Mouse (Mus musculus): Measurements from ENCODE around the gene Mtfp1.
"Not testable (repeated sequence)": the region's sequence is repeated elsewhere in the genome, so short reads cannot be mapped to it uniquely, and the experiment has no call there.

Gene Mtfp1

GRCm38 (mm10) chr11:4114541-4114940 lies 19.3 kb upstream of the Mtfp1 start:
- DNase-seq = not testable (repeated sequence)

DNA sequence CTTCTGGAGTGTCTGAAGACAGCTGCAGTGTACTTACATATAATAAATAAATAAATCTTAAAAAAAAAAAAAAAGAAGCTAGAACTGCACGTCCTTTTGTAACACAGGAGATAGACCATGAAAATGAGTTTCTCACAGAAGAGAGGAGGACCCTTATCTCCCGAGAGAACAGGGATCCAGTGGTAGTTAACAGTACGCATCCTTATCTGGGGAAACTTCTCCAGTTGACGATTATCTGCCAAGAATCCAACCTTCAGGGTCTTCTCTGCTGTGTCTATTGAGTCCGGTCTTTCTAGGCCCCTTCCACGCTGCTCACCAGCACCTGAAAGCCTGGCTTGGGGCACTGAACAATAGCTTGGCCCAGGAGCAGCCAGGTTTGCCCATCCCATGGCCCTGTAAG lies 18.7 kb upstream of the Mtfp1 start:
- DNase-seq = no peak

DNA sequence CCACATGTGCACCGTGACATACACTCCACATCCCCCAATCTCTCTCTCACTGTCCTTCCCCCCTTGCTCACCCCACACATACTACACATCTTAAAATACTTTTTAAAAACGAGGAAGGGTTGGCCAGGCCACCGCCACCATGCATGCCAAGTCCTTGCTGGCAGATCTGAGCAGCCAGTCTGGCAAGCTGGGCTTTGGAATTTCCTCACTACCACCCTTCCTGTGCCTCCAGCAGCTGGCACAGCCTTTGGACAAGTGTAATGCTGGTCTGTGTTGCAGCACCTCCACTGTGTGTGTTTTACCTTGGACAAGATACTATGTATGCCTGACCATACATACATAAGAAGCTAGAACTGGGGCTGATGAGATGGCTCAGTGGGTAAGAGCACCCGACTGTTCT lies 18.3 kb upstream of the Mtfp1 start:
- no peak for DNase-seq

- DNase-seq = no peak
Measured at GRCm38 (mm10) chr11:4112861-4113260, 17.6 kb upstream of the Mtfp1 start.

GRCm38 (mm10) chr11:4112033-4112432 lies 16.8 kb upstream of the Mtfp1 start:
- DNase-seq = no peak

DNA sequence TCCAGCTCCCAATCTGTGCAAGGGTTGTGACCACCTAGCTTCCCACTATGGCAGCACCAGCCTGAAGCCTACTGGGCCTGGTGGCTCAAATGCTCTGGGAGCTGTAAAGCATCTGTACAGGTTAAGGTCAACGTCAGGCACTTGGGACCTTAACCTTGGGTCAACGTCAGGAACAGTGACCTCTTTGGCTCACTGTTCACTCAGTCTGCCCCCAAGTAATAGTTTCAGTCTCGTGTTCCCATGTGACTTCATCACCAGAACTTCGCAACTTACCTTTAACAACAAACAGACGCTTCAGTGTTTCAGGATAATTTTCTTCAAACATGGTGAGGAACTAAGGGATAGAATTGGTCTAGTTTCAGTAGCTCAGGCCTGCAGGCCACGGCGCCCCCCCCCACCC lies 13.4 kb upstream of the Mtfp1 start:
- no peak for DNase-seq

DNA sequence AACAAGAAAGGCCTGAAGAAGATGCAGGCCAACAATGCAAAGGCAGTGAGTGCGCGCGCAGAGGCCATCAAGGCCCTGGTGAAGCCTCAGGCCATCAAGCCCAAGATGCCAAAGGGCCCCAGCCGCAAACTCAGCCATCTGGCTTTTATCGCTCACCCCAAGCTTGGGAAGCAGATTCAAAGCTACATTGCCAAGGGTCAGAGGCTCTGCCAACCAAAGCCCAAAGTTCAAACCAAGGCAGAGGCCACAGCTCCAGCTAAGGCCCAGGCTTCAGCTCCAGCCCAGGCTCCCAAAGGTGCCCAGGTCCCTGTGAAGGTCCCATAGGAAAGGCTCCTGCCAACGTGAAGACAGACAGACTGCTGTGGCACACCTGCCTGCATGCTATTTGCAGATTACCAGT lies 12.7 kb upstream of the Mtfp1 start:
- not testable (repeated sequence) for DNase-seq

- no peak for DNase-seq
Measured at GRCm38 (mm10) chr11:4105444-4105843, 10.2 kb upstream of the Mtfp1 start.

- no peak for DNase-seq
Measured at GRCm38 (mm10) chr11:4104989-4105388, 9.7 kb upstream of the Mtfp1 start.

GRCm38 (mm10) chr11:4103522-4103921 lies 8.3 kb upstream of the Mtfp1 start:
- DNase-seq = no peak

- no peak for DNase-seq
Measured at GRCm38 (mm10) chr11:4101851-4102250, 6.6 kb upstream of the Mtfp1 start.

- DNase-seq = no peak
Measured at GRCm38 (mm10) chr11:4099447-4099846, 4.2 kb upstream of the Mtfp1 start.

DNA sequence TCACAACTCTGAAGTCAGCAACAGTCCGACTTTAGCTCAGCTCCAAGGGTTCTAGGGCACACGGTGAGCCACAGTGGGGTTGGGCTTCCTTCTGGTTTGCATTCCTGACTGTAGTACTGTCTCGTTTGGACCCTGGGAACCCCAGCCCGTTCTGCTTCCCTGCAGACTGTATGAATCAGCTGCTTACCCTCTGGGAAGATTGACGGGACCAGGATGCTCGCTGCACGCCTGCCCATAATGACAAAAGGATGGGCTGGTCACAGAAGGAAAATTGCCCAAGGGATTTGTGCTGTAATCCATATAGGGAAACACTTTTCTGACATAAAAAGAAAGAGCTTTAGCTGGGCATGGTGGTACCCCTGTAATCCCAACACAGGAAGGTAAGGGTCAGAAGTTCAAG lies 3.6 kb upstream of the Mtfp1 start:
- DNase-seq = no peak

DNA sequence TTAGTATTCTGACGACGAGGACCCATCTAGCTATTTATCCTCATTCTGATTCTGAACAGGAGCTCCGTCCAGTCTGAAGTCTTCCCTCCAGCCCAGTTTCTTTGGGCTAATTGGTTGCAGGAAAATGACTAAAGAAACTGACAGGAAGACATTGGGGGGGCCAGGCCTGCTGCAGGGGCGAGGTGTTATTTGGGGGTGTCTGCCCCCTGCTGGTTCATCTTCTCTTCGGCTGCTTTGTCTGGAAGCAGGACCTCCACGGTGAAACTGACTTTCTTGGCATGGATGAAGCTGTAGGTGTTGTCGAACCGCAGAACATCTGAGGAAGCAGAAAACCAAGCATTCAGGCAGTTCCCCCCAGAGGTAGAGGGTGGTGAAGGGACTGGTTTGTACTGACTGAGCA lies 2.9 kb upstream of the Mtfp1 start:
- no peak for DNase-seq

GRCm38 (mm10) chr11:4097091-4097621 lies 1.9 kb upstream of the Mtfp1 start:
- DNase-seq = peak; percentile 47

- peak; percentile 99 for DNase-seq
Measured at GRCm38 (mm10) chr11:4096054-4096984, 1.1 kb upstream of the Mtfp1 start.

GRCm38 (mm10) chr11:4094378-4095170 lies 671 bp downstream of the Mtfp1 start:
- DNase-seq = peak; percentile 54

GRCm38 (mm10) chr11:4093459-4094377 lies 1.5 kb downstream of the Mtfp1 start:
- DNase-seq = peak; percentile 25

- no peak for DNase-seq
Measured at GRCm38 (mm10) chr11:4087267-4087666, 8.0 kb downstream of the Mtfp1 start.

DNA sequence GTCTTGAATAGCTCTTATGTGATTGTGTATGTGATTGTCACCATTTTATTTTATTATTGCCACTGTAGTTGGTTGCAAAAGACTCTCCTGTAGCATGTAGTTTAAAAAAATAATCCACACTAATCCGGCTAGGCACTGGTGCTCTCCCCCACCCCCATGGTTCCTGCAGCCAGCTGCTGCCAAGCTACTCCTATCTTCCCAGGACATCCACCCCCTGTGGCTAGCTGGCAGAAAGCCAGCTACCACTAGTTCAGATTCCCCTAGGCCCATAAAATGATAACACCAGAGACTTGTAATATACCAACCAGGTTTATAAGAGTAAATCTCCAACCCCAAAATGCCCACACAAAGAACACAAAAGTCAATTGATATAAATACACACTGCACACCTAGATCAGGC lies 9.0 kb downstream of the Mtfp1 start:
- no peak for DNase-seq

DNA sequence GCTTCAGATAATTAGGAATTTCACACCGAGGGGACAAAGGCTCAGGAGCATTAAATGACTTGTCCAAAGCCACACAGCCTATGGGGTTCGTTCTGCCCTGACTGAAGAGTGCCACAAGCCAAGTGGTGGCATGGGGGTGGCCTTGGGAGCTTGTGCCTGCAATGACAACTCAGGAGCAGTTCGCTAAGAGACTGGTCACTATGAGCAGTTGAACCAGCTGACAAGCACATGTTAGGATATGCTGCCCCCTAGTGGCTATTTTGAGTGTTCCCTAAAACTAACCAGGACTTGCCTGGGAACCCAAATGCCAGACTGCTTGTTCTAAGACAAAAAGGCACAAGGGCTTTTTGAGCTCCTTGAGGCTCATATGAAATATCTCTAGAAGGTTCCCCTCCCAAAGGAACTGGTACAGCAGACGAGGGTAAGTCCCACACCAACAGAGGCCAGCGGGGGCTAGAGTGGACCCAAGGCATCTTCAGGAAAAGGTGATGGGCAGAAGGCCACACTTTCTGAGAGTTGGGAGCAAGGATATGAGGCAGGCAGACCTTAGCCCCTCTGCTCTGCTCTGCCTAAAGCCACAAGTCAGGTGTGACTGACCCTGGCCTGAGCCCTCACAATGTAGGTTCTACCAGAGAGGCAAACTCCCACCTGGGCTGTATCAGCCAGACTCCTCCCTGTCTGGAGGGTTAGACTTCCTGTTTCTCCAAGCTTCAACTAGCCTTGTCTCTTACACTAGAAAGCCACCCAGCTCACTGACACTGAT lies 11.7 kb downstream of the Mtfp1 start:
- peak; percentile 51 for DNase-seq

DNA sequence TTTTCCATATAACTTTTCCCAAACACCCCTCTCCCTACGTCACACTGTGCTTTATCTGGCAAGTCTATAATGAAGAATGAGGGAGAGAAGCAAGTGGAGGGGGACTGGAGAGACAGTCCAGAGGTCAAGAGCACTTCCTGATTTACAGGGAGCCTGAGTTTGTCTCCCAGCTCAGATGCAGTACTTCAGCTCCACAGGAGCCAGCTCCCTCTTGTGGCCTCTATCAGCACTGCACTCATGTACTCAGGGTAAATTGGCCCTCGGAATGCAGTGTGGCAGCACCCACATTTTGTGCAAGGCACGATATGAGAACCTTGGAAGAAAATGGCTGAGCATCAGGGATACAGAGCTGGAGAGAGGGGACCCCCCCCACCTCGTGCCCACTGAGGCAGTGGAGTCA lies 15.0 kb downstream of the Mtfp1 start:
- DNase-seq = peak; percentile 29

Data from cerebellum, adult 11 months (tissue).